Mouse (Mus musculus) ES-Bruce4 (cell line): ENCODE results near the gene Ankrd11.

Experiments
- CTCF ChIP-seq: IDR thresholded peaks from one replicate; pipeline ENCODE4 v1.8.1; 2011; ENCODE audit warnings: low read depth, low read length
- EP300 ChIP-seq: IDR thresholded peaks from 2 replicates; pipeline ENCODE4 v1.6.1; 2011; ENCODE audit warnings: low read depth, low read length; ENCODE audit not compliant: insufficient read depth
- POLR2A ChIP-seq: IDR thresholded peaks from one replicate; pipeline ENCODE4 v1.8.1; 2011; ENCODE audit warnings: low read length; ENCODE audit not compliant: insufficient read depth

DNA sequence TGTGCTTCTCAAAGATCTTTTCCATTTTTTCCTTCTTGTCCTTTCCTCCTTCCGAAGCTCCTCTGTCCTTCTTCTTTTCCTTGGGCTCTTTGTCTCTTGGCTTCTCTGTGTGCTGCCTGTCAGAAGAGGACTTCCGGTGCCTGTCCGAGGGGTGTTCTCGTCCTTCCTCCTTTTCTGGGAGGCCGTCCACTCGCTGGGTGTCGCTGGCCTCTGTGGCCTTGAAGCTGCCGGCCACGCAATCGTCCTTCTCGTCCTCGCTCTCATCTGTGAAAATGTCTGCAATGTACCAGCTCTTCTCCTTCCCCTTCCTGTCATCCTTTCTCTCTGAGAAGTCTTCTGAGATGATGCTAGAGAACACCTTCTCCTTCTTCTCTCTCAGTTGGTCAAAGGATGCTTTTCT lies 148.6 kb downstream of the Ankrd11 start:
- no peak for TF ChIP-seq EP300
- TF ChIP-seq CTCF, result no peak
- TF ChIP-seq POLR2A, result no peak
